Mouse (Mus musculus) hematopoietic multipotent progenitor cell, adult 10-12 weeks (in vitro differentiated cells): ENCODE data around the gene Olfr1511. TPM values are rescaled to one million over a fixed set of nuclear protein-coding genes. Genes with fewer than 3 reads are reported as not detected.

Experiments used
- polyA plus RNA-seq: library from polyadenylated mRNA; stranded (reverse); fragments of >175 nt; gene quantifications from 2 replicates; pipeline ENCODE4 v1.2.3, GENCODE M21; 2012; ENCODE audit warnings: low replicate concordance

The Olfr1511 gene
- polyA plus RNA-seq = not detected in 2 replicates

DNA sequence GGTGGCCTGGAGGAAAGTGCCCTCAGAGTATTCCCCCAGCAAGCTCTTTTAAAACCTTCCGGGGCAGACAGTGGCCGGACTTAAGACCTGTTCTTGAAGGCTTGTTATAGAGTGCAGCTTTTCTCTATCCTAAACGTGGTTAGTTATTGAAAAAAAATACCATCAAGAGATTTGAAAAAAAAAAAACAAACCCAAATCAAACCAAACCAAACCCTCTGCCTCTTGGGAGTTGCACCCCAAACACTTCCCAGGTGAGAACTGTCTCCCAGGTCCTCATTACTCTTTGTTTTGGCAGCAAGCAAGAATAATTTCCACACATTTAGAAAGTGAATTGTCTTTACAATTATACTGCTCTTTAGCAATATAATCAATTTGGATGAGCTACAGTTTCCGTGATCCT is at the start of gene Olfr1511:
TSS of gene Olfr1511 (minus strand) at position 101 of the 400 bp plus-strand sequence.

DNA sequence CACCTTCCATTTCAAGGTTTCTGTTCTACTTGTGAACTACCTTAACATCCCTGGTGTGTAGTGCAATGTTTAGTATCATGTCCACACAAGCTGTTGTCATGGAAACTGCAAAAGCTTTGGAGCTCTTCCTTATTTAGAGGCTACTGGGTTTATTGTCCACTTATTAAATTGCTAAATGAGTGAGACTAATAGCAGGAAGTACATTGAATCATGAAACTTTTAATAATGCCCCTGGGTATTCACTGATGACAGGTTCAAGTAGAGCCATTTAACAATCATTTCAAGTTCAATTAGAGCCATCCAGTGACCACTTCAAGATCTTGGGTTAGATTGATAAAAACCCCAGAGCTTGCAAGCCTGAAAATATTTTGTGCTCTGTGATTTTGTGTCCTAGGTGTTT is 45.5 kb upstream of the Olfr1511 start, which contains the start of gene Olfr1509:
TSS of gene Olfr1509 (plus strand) at position 301 of the 400 bp plus-strand sequence.

DNA sequence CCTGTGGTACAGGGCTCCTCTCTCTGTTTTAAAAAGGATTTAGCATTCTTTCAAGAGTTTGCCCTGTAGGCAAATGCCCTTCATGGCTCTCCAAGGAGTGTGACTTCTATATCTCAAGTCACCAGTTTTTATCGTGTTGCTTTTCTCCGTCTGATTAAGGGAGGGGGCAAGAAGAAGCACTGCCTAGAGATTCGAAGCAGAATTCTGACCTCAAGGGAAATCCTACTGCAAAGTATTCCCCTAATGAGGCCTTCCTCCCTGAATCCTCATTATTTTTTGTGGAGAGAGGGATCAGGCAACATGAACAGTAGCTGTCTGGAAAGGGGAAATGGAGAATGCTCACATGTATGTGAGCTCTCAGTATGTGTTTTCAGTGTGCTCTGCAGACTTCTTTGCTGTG is 17.1 kb upstream of the Olfr1511 start, which contains the start of gene Olfr1510:
TSS of gene Olfr1510 (minus strand) at position 101 of the 400 bp plus-strand sequence.

DNA sequence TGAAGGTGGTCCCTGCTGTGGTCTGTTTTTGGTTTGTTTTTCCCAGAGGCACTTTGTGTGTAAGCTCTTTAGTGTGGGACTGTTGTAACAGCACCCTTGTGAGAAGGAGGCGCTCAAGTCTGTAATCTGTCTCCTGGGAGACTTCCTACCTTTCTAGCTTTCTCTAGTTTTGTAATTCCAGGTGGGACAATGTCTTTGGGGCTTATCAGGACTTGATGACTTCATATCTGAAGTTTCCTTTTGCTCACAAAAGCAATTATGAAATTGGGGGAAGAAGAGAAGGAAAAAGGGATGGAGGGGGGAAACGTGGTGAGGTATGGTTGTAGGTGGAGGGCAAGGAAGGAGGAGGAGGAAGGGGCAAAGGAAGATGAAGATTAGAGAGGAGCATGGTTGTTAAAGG is 18.1 kb downstream of the Olfr1511 start, which contains the start of gene Olfr1512:
TSS of gene Olfr1512 (minus strand) at position 101 of the 400 bp plus-strand sequence.

DNA sequence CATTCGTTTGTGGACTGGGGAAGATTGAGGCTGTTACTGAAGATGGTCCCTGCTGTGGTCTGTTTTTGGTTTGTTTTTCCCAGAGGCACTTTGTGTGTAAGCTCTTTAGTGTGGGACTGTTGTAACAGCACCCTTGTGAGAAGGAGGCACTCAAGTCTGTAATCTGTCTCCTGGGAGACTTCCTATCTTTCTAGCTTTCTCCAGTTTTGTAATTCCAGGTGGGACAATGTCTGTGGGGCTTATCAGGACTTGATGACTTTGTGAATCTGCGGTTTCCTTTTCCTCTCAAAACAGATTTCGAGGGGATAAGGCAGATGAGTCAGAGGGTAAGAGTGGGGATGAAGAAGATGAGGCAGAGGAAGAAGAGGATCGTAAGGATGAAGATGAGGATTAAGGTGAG is 40.9 kb downstream of the Olfr1511 start, which contains the start of gene Olfr1513:
TSS of gene Olfr1513 (minus strand) at position 101 of the 400 bp plus-strand sequence.

Other genes with a start within 250 kb of the Olfr1511 start
- gene Supt16, start 200.0 kb downstream of the Olfr1511 start, polyA plus RNA-seq = 7.8 and 20.4 TPM in 2 replicates
- gene Chd8, start 139.6 kb downstream of the Olfr1511 start, polyA plus RNA-seq = 9.6 and 30.6 TPM in 2 replicates
- 24.0 and 40.0 TPM in 2 replicates for gene Tox4, start 118.2 kb downstream of the Olfr1511 start, polyA plus RNA-seq
- 0.48 and 1.7 TPM in 2 replicates for gene Rab2b, start 117.8 kb downstream of the Olfr1511 start, polyA plus RNA-seq
- gene Mettl3, start 92.3 kb downstream of the Olfr1511 start, polyA plus RNA-seq = 5.0 and 12.1 TPM in 2 replicates
- 2.6 and 3.0 TPM in 2 replicates for gene Sall2, start 68.6 kb downstream of the Olfr1511 start, polyA plus RNA-seq
- gene Olfr1513, start 41.0 kb downstream of the Olfr1511 start, polyA plus RNA-seq = not detected in 2 replicates
- not detected in 2 replicates for gene Olfr1512, start 18.2 kb downstream of the Olfr1511 start, polyA plus RNA-seq
- gene Olfr1510, start 17.0 kb upstream of the Olfr1511 start, polyA plus RNA-seq = not detected in 2 replicates
- gene Olfr1509, start 45.6 kb upstream of the Olfr1511 start, polyA plus RNA-seq = not detected in 2 replicates
- not detected in 2 replicates for gene Olfr1508, start 70.1 kb upstream of the Olfr1511 start, polyA plus RNA-seq
- gene Olfr1507, start 98.4 kb upstream of the Olfr1511 start, polyA plus RNA-seq = not detected in 2 replicates